ENCODE assay signal across 27 mouse cellular contexts in genomic region chr5:19368175-19368574, GRCm38 (mm10).
"Had no signal": no experiment of that assay in that cellular context is flagged by ENCODE, and none has a peak within 500 bp of the region (broad histone marks: within the 10 kb centered on the region; RNA-seq: fewer than 3 reads in every experiment).

No protein-coding gene starts in this region.

- H3K4me1 ChIP-seq: embryonic facial prominence, embryonic 10.5 days; embryonic facial prominence, embryonic 12.5 days; embryonic facial prominence, embryonic 13.5 days; embryonic facial prominence, embryonic 15.5 days; forebrain, embryonic 10.5 days; forebrain, embryonic 12.5 days; forebrain, embryonic 13.5 days; forebrain, embryonic 15.5 days had no signal

- H3K9ac ChIP-seq: embryonic facial prominence, embryonic 12.5 days; embryonic facial prominence, embryonic 13.5 days; embryonic facial prominence, embryonic 15.5 days; forebrain, embryonic 12.5 days; forebrain, embryonic 13.5 days; forebrain, embryonic 15.5 days; forebrain, postnatal 0 days had no signal

- ATAC-seq: forebrain, embryonic 13.5 days; forebrain, embryonic 14.5 days; forebrain, embryonic 15.5 days; forebrain, embryonic 16.5 days; forebrain, postnatal 0 days had no signal

- H3K4me3 ChIP-seq: embryonic facial prominence, embryonic 10.5 days; embryonic facial prominence, embryonic 12.5 days; embryonic facial prominence, embryonic 13.5 days; embryonic facial prominence, embryonic 15.5 days; erythroblast, embryonic 14.5 days; forebrain, embryonic 10.5 days; forebrain, embryonic 12.5 days; forebrain, embryonic 13.5 days; forebrain, embryonic 15.5 days; gastrocnemius, adult 2 months; heart, adult 2 months had no signal

- H3K4me2 ChIP-seq: embryonic facial prominence, embryonic 12.5 days; embryonic facial prominence, embryonic 13.5 days; embryonic facial prominence, embryonic 15.5 days; forebrain, embryonic 12.5 days; forebrain, embryonic 13.5 days; forebrain, embryonic 15.5 days had no signal

- DNase-seq: cerebellum, adult 9-10 months; cerebellum, adult 9-11 months; cerebellum, postnatal 10 days; cerebellum, postnatal 14 days; cerebellum, postnatal 25 days; cerebellum, postnatal 36 days; embryo, embryonic 11 days; forebrain, postnatal 0 days; gastrocnemius, adult 2 months; gastrocnemius, postnatal 10 days; gastrocnemius, postnatal 14 days; gastrocnemius, postnatal 25 days; gastrocnemius, postnatal 36 days; heart, adult 11 months; heart, adult 18-20 months; heart, adult 2 months had no signal

- H3K27me3 ChIP-seq: embryonic facial prominence, embryonic 12.5 days; embryonic facial prominence, embryonic 13.5 days; embryonic facial prominence, embryonic 15.5 days; forebrain, embryonic 12.5 days; forebrain, embryonic 13.5 days; forebrain, embryonic 15.5 days had no signal

- H3K27ac ChIP-seq: embryonic facial prominence, embryonic 10.5 days; embryonic facial prominence, embryonic 12.5 days; embryonic facial prominence, embryonic 13.5 days; embryonic facial prominence, embryonic 15.5 days; forebrain, embryonic 10.5 days; forebrain, embryonic 12.5 days; forebrain, embryonic 13.5 days; forebrain, embryonic 15.5 days; gastrocnemius, adult 2 months; heart, adult 2 months had no signal

- H3K36me3 ChIP-seq: embryonic facial prominence, embryonic 10.5 days; embryonic facial prominence, embryonic 12.5 days; embryonic facial prominence, embryonic 13.5 days; embryonic facial prominence, embryonic 15.5 days; forebrain, embryonic 10.5 days; forebrain, embryonic 12.5 days; forebrain, embryonic 15.5 days had no signal

- H3K9me3 ChIP-seq: embryonic facial prominence, embryonic 10.5 days; embryonic facial prominence, embryonic 12.5 days; embryonic facial prominence, embryonic 13.5 days; embryonic facial prominence, embryonic 15.5 days; forebrain, embryonic 10.5 days; forebrain, embryonic 12.5 days; forebrain, embryonic 13.5 days; forebrain, embryonic 15.5 days had no signal
